Mouse (Mus musculus) common myeloid progenitor, adult 5-6 weeks (primary cell): ENCODE results near the gene Gm5447. TPM values are rescaled to one million over a fixed set of nuclear protein-coding genes. Genes with fewer than 3 reads are reported as not detected.

ENCODE experiments used
- ATAC-seq: replicated peaks from 2 replicates; pipeline ENCODE4 v1.8.0; 2016; ENCODE audit warnings: low read depth, mild to moderate bottlenecking, moderate TSS enrichment, inconsistent platforms; ENCODE audit not compliant: poor library complexity, severe bottlenecking
- total RNA-seq: library from RNA; stranded (forward); fragments of 200-1000, 187-1606 nt; gene quantifications from 2 replicates; pipeline ENCODE4 v1.2.3, GENCODE M21; 2017

Gene Gm5447
- not detected in 2 replicates for total RNA-seq

GRCm38 (mm10) chr13:30973501-30974246 is at the start of gene Gm5447, which contains the start of gene Exoc2:
TSS of gene Gm5447 (plus strand) at chr13:30974204.
TSS of gene Exoc2 (minus strand) at chr13:30974093.
- ATAC-seq = peak; percentile 78

- no peak for ATAC-seq
Observed at GRCm38 (mm10) chr13:30924269-30924668, 49.7 kb upstream of the Gm5447 start.

- no peak for ATAC-seq
Observed at GRCm38 (mm10) chr13:30929119-30929518, 44.9 kb upstream of the Gm5447 start.

- 0 out of 2 replicates have a peak, but pooled peaks have one; percentile 50 for ATAC-seq
Observed at GRCm38 (mm10) chr13:30931613-30932012, 42.4 kb upstream of the Gm5447 start.

GRCm38 (mm10) chr13:30932972-30933371 is 41.0 kb upstream of the Gm5447 start:
- 0 out of 2 replicates have a peak, but pooled peaks have one; percentile 39 for ATAC-seq

GRCm38 (mm10) chr13:30945788-30946187 is 28.2 kb upstream of the Gm5447 start:
- ATAC-seq = no peak

- ATAC-seq = peak; percentile 39; the same call in 1 of the 2 replicates
Observed at GRCm38 (mm10) chr13:30947129-30947528, 26.9 kb upstream of the Gm5447 start.

- no peak for ATAC-seq
Observed at GRCm38 (mm10) chr13:30947540-30947939, 26.5 kb upstream of the Gm5447 start, which contains the start of gene Hus1b. TSS of gene Hus1b (minus strand) at chr13:30947759.

GRCm38 (mm10) chr13:30949181-30949580 is 24.8 kb upstream of the Gm5447 start:
- ATAC-seq = no peak

GRCm38 (mm10) chr13:30952044-30952443 is 22.0 kb upstream of the Gm5447 start:
- no peak for ATAC-seq

- ATAC-seq = no peak
Observed at GRCm38 (mm10) chr13:30953580-30953979, 20.4 kb upstream of the Gm5447 start.

GRCm38 (mm10) chr13:30960714-30961113 is 13.3 kb upstream of the Gm5447 start:
- no peak for ATAC-seq

GRCm38 (mm10) chr13:30961932-30962331 is 12.1 kb upstream of the Gm5447 start:
- ATAC-seq = no peak

GRCm38 (mm10) chr13:30966507-30966911 is 7.5 kb upstream of the Gm5447 start:
- ATAC-seq = no peak

- ATAC-seq = no peak
Observed at GRCm38 (mm10) chr13:30968311-30968710, 5.7 kb upstream of the Gm5447 start.

- ATAC-seq = no peak
Observed at GRCm38 (mm10) chr13:30971047-30971446, 3.0 kb upstream of the Gm5447 start.

- peak; percentile 92 for ATAC-seq
Observed at GRCm38 (mm10) chr13:30972102-30972501, 1.9 kb upstream of the Gm5447 start.

- no peak for ATAC-seq
Observed at GRCm38 (mm10) chr13:30974247-30974630, 235 bp downstream of the Gm5447 start.

- ATAC-seq = no peak
Observed at GRCm38 (mm10) chr13:30976536-30977084, 2.6 kb downstream of the Gm5447 start.

GRCm38 (mm10) chr13:30978224-30978623 is 4.2 kb downstream of the Gm5447 start:
- ATAC-seq = no peak

- peak; percentile 93 for ATAC-seq
Observed at GRCm38 (mm10) chr13:30981666-30982065, 7.7 kb downstream of the Gm5447 start.

GRCm38 (mm10) chr13:30985275-30985597 is 11.2 kb downstream of the Gm5447 start:
- ATAC-seq = no peak
